Mouse (Mus musculus) spleen, adult 2 months (tissue): ENCODE results near the gene Pou6f2.

ENCODE experiments used
- CTCF ChIP-seq: fragments of 200-500 bp; IDR thresholded peaks from 2 replicates; pipeline ENCODE4 v1.5.1; 2011; ENCODE audit warnings: mild to moderate bottlenecking, inconsistent platforms; ENCODE audit not compliant: insufficient read depth, insufficient read length, insufficient replicate concordance; ENCODE audit errors: extremely low read depth
- POLR2A ChIP-seq: fragments of 200-500 bp; IDR thresholded peaks from 2 replicates; pipeline ENCODE4 v1.6.1; 2011; ENCODE audit warnings: low read depth, low read length, inconsistent platforms

GRCm38 (mm10) chr13:18338910-18339501, 58.5 kb downstream of the Pou6f2 start:
- TF ChIP-seq CTCF (no peak), POLR2A (no peak)
